Mouse (Mus musculus): ENCODE measurements around the gene Ehd2. TPM values are rescaled to one million over a fixed set of nuclear protein-coding genes. Genes with fewer than 3 reads are reported as not detected.

Ehd2 gene
- polyA plus RNA-seq, 1 experiment from 2014 or later, result 16.3 TPM

DNA sequence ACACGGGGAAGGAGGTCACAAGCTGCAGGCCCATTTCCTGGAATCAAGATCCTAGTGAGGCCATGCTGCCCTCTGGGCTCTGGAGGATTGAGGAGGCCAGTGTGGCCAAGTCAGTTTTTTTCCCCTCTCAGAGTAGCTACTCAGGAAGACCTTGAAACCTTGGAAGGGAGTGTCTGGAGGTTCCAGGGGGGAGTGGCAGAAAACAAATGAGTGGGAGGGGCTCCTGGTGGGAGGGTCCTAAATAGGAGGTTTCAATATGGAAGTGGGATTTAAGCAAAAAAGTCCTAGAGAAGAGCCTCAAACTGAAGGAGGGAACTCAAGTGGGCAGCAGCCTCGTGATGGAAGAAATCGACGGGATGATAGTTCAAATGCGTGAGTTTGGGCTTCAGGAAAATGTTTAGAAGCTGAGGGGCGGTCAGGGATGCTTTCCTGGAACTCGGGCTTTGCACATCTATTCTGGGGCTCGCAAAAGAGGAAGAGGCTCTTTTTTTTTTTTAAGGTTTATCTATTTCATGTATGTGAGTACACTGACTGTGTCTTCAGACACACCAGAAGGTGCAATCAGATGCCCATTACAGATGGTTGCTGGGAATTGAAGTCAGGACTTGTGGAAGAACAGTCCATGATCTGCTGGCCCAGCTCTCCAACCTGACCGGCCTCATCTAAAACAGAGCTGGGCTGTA, 65.9 kb downstream of the Ehd2 start:
- WGBS (ENCODE audit: insufficient replicate concordance), result 76% methylated on average over 9 of the region's 9 CpGs
- Histone ChIP-seq H3K9ac (ENCODE audit: low read depth, low read length) (no peak overlapping the region), H3K4me2 (no peak overlapping the region), H3K27me3 (ENCODE audit: control insufficient read depth, insufficient read depth, low read length) (no peaks in the 10 kb centered on the region), H3K36me3 (ENCODE audit: control insufficient read depth, insufficient read depth, low read length) (no peaks in the 10 kb centered on the region), H3K4me1 (ENCODE audit: control insufficient read depth, insufficient read depth, low read length) (no peaks in the 10 kb centered on the region), H3K9me3 (replicated peaks; ENCODE audit: control insufficient read depth, low read length) (no peaks in the 10 kb centered on the region), H3K27ac (ENCODE audit: low read depth, low read length) (no peak overlapping the region), H3K4me3 (ENCODE audit: low read depth, low read length) (no peak overlapping the region)
- no peak for ATAC-seq (replicated peaks; ENCODE audit: insufficient number of reproducible peaks, low FRiP score, low TSS enrichment)

Other genes starting within 250 kb of the Ehd2 start
- gene Obox5, start 217.4 kb downstream of the Ehd2 start, polyA plus RNA-seq (2014; fragmentation: Nextera tagmentation; extraction: Ambion mirVana), result not detected in 2 replicates
- not detected in 2 replicates for gene Obox6, start 127.9 kb downstream of the Ehd2 start, polyA plus RNA-seq (2014; fragmentation: Nextera tagmentation; extraction: Ambion mirVana)
- not detected in 2 replicates for gene Crx, start 87.6 kb downstream of the Ehd2 start, polyA plus RNA-seq (2014; fragmentation: Nextera tagmentation; extraction: Ambion mirVana)
- gene Crxos, start 85.0 kb downstream of the Ehd2 start, polyA plus RNA-seq (2014; fragmentation: Nextera tagmentation; extraction: Ambion mirVana), result not detected in 2 replicates
- gene Selenow, start 45.2 kb downstream of the Ehd2 start, polyA plus RNA-seq (2014; fragmentation: Nextera tagmentation; extraction: Ambion mirVana), result 726 and 772 TPM in 2 replicates
- gene Nop53, start 21.5 kb downstream of the Ehd2 start, polyA plus RNA-seq (2014; fragmentation: Nextera tagmentation; extraction: Ambion mirVana), result 130 and 137 TPM in 2 replicates
- gene Bicra, start 80.4 kb upstream of the Ehd2 start, polyA plus RNA-seq (2014; fragmentation: Nextera tagmentation; extraction: Ambion mirVana), result 4.9 and 5.7 TPM in 2 replicates
- not detected in 2 replicates for gene Zfp541, start 94.2 kb upstream of the Ehd2 start, polyA plus RNA-seq (2014; fragmentation: Nextera tagmentation; extraction: Ambion mirVana)
- 158 and 168 TPM in 2 replicates for gene Napa, start 130.9 kb upstream of the Ehd2 start, polyA plus RNA-seq (2014; fragmentation: Nextera tagmentation; extraction: Ambion mirVana)
- 26.4 and 29.5 TPM in 2 replicates for gene Kptn, start 152.3 kb upstream of the Ehd2 start, polyA plus RNA-seq (2014; fragmentation: Nextera tagmentation; extraction: Ambion mirVana)
- gene Slc8a2, start 162.3 kb upstream of the Ehd2 start, polyA plus RNA-seq (2014; fragmentation: Nextera tagmentation; extraction: Ambion mirVana), result 0.11 and 0.17 TPM in 2 replicates
- 19.7 and 22.8 TPM in 2 replicates for gene Meis3, start 207.5 kb upstream of the Ehd2 start, polyA plus RNA-seq (2014; fragmentation: Nextera tagmentation; extraction: Ambion mirVana)

Data from heart, embryonic 11.5 days (tissue).